Mouse (Mus musculus) olfactory bulb, adult 2 months (tissue): ENCODE measurements at regions not wholly inside any gene's neighbourhood (a gene's known extent, or its start where the extent isn't known, plus 50 kb on each side); places are given as distances from the start of the nearest gene placed in this dataset.

ENCODE experiments used
- CTCF ChIP-seq: fragments of 200-500 bp; IDR thresholded peaks from 2 replicates; pipeline ENCODE4 v1.5.1; 2012; ENCODE audit warnings: low read depth, mild to moderate bottlenecking, low read length, moderate library complexity; ENCODE audit not compliant: insufficient read depth
- POLR2A ChIP-seq: fragments of 200-500 bp; IDR thresholded peaks from 2 replicates; pipeline ENCODE4 v1.6.1; 2012; ENCODE audit warnings: mild to moderate bottlenecking, low read depth, low read length, moderate library complexity; ENCODE audit not compliant: insufficient read depth

DNA sequence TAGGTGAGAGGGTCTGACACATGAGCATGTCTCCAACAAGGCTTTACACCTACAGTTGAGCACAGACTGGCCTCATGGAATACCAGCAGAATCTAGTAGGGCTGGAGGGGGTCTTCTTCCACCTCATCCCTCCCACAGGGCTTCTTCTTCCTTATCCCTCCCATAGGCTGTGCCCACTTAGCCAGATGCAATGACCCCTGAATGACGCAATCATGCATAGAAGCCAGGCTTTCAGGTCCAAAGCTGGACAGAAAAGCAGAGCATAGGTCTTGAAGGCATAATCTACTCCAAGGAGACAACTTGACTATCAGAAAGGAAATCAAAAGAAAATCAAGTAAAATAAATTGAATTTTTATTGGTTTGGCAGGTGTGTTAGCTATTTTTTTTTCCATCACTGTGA, 198.5 kb upstream of the Irx3 start:
- TF ChIP-seq CTCF (no peak), POLR2A (no peak)
